Mouse (Mus musculus) thymus, adult 2 months (tissue): ENCODE data around the gene Lins1. TPM values are rescaled to one million over a fixed set of nuclear protein-coding genes. Genes with fewer than 3 reads are reported as not detected.

ENCODE experiments used
- DNase-seq: peaks from one replicate; pipeline ENCODE4 v3.0.0; 2021
- H3K27ac ChIP-seq: fragments of 200-500 bp; 2 replicates; pipeline ENCODE4 v1.5.1; 2012; ENCODE audit warnings: low read length, control low read depth; ENCODE audit not compliant: control insufficient read depth, insufficient read depth
- H3K27me3 ChIP-seq: fragments of 200-500 bp; 2 replicates; pipeline ENCODE4 v1.6.1; 2012; ENCODE audit warnings: mild to moderate bottlenecking, low read length, moderate library complexity, mixed read lengths; ENCODE audit not compliant: control insufficient read depth, insufficient read depth
- H3K36me3 ChIP-seq: fragments of 200-500 bp; 2 replicates; pipeline ENCODE4 v1.6.1; 2012; ENCODE audit warnings: mild to moderate bottlenecking, low read length, moderate library complexity; ENCODE audit not compliant: control insufficient read depth, insufficient read depth
- H3K4me1 ChIP-seq: fragments of 200-500 bp; replicated peaks from 2 replicates; pipeline ENCODE4 v1.6.1; 2012; ENCODE audit warnings: low read length; ENCODE audit not compliant: control insufficient read depth, insufficient read depth
- H3K4me3 ChIP-seq: fragments of 200-500 bp; 2 replicates; pipeline ENCODE4 v1.5.1; 2012; ENCODE audit warnings: mild to moderate bottlenecking, low read length, control low read depth, moderate library complexity; ENCODE audit not compliant: control insufficient read depth, insufficient read depth
- CTCF ChIP-seq: fragments of 200-500 bp; IDR thresholded peaks from 2 replicates; pipeline ENCODE4 v1.5.1; 2012; ENCODE audit warnings: mild to moderate bottlenecking, control low read depth, low read length, moderate library complexity, borderline replicate concordance; ENCODE audit not compliant: control insufficient read depth, poor library complexity, insufficient read depth; ENCODE audit errors: extremely low read depth
- POLR2A ChIP-seq: fragments of 200-500 bp; IDR thresholded peaks from 2 replicates; pipeline ENCODE4 v1.6.1; 2012; ENCODE audit warnings: mild to moderate bottlenecking, low read length, control low read depth, moderate library complexity; ENCODE audit not compliant: control insufficient read depth, poor library complexity, insufficient read depth; ENCODE audit errors: extremely low read depth
- WGBS: fragments of 180-500 bp; shearing (Covaris S2); methylation state at CpG from one replicate; pipeline ENCODE4 v1.1.7; 2018; 5-methylcytosine and 5-hydroxymethylcytosine counted together
- polyA plus RNA-seq: library from polyadenylated mRNA; depleted of rRNA; stranded (reverse); fragments of >200 nt; gene quantifications from 2 replicates; pipeline ENCODE4 v1.2.3, GENCODE M21; 2012

Lins1 gene
- polyA plus RNA-seq, 1 experiment = 9.3 TPM

DNA sequence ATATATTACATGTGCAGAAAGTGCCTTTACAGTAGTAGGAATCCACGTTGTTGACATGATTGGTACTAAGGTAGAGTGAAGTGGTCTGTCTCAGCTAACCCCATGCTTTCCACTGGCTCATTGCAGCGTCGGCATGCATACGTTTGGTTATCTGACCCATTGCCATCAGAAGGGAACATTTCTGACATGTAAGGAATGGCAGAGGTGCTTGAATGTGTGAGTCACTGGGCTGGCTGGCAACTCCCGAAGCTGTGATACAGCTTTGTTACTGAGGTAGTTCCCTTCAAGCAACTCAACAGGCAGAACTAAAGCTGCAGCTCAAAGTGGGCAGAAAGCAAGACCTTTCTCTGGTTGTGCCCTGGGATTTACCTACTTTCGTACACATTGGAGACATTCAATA lies 45.3 kb downstream of the Lins1 start:
- Histone ChIP-seq H3K27me3 (no peaks in the 10 kb centered on the region), H3K36me3 (no peaks in the 10 kb centered on the region), H3K4me1 (no peaks in the 10 kb centered on the region), H3K27ac (no peak overlapping the region), H3K4me3 (no peak overlapping the region)
- DNase-seq = no peak
- no peak for TF ChIP-seq POLR2A
- WGBS = 94% methylated on average over 6 of the region's 6 CpGs

DNA sequence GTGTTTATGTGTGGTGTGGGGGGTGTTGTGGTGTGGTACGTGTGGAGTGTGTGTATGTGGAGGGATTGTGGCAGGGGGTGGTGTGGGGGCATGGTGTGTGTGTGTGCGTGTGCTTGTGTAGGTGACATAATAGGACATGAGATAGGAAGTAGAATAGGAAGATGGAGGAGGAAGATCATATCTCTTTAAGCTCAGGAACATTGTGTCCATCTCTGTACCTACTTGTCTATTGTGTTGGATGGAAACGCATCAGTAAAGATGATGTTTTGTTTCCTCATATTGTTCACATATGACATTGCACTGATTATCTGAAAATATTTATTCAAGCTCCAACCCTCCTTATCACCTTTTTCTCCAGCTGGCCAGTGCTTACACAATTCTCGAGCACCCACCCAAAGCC lies 47.7 kb downstream of the Lins1 start:
- 92% methylated on average over 4 of the region's 4 CpGs for WGBS
- DNase-seq = no peak
- Histone ChIP-seq H3K27me3 (no peaks in the 10 kb centered on the region), H3K4me3 (no peak overlapping the region), H3K36me3 (no peaks in the 10 kb centered on the region), H3K27ac (no peak overlapping the region), H3K4me1 (no peaks in the 10 kb centered on the region)
- TF ChIP-seq CTCF = no peak
- no peak for TF ChIP-seq POLR2A

DNA sequence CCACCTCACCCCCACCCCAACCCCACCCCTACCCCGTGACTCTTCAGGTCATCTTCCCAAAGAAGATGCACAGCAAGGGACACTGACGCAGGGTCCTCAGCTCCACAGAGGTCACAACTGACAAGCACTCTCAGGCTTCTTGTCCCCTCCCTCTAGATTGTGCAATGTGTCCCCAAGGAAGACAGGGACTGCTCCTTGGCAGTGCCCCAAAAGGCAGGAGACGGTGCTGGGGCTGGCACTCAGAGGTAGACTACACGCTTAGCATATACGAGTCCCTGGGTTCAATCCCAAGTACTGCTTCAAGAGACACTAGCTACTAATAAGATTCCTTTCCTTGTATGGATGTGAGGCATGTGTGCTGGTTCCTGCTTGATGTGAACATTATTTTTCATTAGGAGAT lies 51.3 kb downstream of the Lins1 start:
- DNase-seq = no peak
- WGBS = 92% methylated on average over 5 of the region's 5 CpGs
- Histone ChIP-seq H3K27ac (no peak overlapping the region), H3K4me3 (no peak overlapping the region), H3K27me3 (no peaks in the 10 kb centered on the region), H3K36me3 (no peaks in the 10 kb centered on the region), H3K4me1 (no peaks in the 10 kb centered on the region)
- no peak for TF ChIP-seq POLR2A
- no peak for TF ChIP-seq CTCF

- Histone ChIP-seq H3K27ac (no peak overlapping the region), H3K4me1 (no peaks in the 10 kb centered on the region), H3K27me3 (no peaks in the 10 kb centered on the region), H3K4me3 (no peak overlapping the region), H3K36me3 (no peaks in the 10 kb centered on the region)
- DNase-seq = no peak
- 95% methylated on average over 8 of the region's 8 CpGs for whole genome bisulfite sequencing
- TF ChIP-seq POLR2A (no peak), CTCF (no peak)
Measured at GRCm38 (mm10) chr7:66741412-66741811, 51.7 kb downstream of the Lins1 start.

DNA sequence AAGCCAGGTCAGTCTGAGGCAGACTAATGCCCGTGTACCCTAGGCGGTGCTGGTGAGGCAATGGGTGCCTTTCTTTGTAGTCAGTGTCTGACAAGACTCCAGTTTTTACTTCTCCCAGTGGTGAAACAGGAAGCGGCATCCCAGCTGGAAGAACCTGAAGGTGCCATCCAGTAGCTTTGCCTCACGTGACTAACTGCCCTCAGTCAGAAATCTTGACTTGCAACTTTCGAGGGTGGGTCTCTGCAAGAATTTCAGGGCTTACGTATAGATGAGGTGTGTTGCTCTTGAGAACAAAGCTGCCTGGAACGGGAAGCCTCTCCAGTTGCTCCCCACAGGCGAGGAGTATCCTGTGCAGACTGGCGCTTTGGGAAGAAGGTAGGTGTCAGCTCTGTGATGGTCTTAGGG lies 53.7 kb downstream of the Lins1 start, which contains the start of gene Cers3:
TSS of gene Cers3 (plus strand) at position 128 of the 405 bp plus-strand sequence.
- no peak within 1 kb of the TSS for H3K27ac ChIP-seq
- H3K4me3 ChIP-seq = no peak within 1 kb of the TSS
- H3K27me3 ChIP-seq = no peaks in the 10 kb centered on the region
- WGBS = 89% methylated on average over 9 of the region's 9 CpGs
- H3K4me1 ChIP-seq = no peaks in the 10 kb centered on the region
- TF ChIP-seq POLR2A (no peak), CTCF (no peak)
- H3K36me3 ChIP-seq = no peaks in the 10 kb centered on the region
- no peak for DNase-seq

DNA sequence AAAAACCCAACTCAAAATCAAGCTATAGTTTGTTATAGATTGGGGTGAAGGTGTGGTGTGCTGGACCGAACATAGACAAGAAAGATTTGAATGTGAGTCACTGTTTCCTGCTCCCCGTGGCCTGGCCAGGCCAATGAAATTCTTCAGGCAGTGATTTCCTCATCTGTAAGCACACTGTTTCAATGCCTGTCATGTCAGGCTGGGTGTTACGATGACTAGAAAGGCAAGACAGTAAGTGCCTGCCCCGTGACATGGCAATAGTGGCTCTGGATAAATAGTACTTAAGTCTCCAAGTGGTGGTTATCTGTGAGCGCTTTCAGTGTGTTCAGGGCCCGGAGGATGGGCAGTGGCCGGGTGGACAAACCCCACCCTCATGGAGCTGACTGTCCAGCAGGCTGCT lies 57.3 kb downstream of the Lins1 start:
- H3K4me1 ChIP-seq = no peaks in the 10 kb centered on the region
- DNase-seq = no peak
- TF ChIP-seq POLR2A = no peak
- TF ChIP-seq CTCF = no peak
- H3K27me3 ChIP-seq = no peaks in the 10 kb centered on the region
- H3K27ac ChIP-seq = no peak overlapping the region
- no peak overlapping the region for H3K4me3 ChIP-seq
- no peaks in the 10 kb centered on the region for H3K36me3 ChIP-seq
- 88% methylated on average over 7 of the region's 7 CpGs for WGBS

- H3K4me3 ChIP-seq = no peak overlapping the region
- no peaks in the 10 kb centered on the region for H3K27me3 ChIP-seq
- WGBS = 94% methylated on average over 1 of the region's 1 CpGs
- H3K27ac ChIP-seq = no peak overlapping the region
- no peak for TF ChIP-seq POLR2A
- no peak for TF ChIP-seq CTCF
- H3K4me1 ChIP-seq = no peaks in the 10 kb centered on the region
- no peak for DNase-seq
- H3K36me3 ChIP-seq = no peaks in the 10 kb centered on the region
Measured at GRCm38 (mm10) chr7:66749998-66750397, 60.3 kb downstream of the Lins1 start.
